Mouse (Mus musculus) G1E (cell line): Measurements from ENCODE around the gene Itga5.

Experiments used
- CTCF ChIP-seq: IDR thresholded peaks from 2 replicates; pipeline ENCODE4 v1.5.1; 2012; ENCODE audit warnings: low read depth, low read length, inconsistent platforms, mixed read lengths
- GATA1 ChIP-seq: IDR thresholded peaks from 2 replicates; pipeline ENCODE4 v1.6.1; 2012; ENCODE audit warnings: borderline replicate concordance, low read length, inconsistent platforms, mixed read lengths
- GATA2 ChIP-seq: IDR thresholded peaks from 2 replicates; pipeline ENCODE4 v1.6.1; 2012; ENCODE audit warnings: low read depth, low read length, inconsistent platforms, borderline replicate concordance
- POLR2AphosphoS5 ChIP-seq: IDR thresholded peaks from 2 replicates; pipeline ENCODE4 v1.6.1; 2012; ENCODE audit warnings: low read depth, low read length, inconsistent platforms; ENCODE audit not compliant: insufficient replicate concordance
- TAL1 ChIP-seq: conservative IDR thresholded peaks from 2 replicates; pipeline ENCODE4 v1.6.1; 2012; ENCODE audit warnings: low read depth, low read length, inconsistent platforms, mixed read lengths

DNA sequence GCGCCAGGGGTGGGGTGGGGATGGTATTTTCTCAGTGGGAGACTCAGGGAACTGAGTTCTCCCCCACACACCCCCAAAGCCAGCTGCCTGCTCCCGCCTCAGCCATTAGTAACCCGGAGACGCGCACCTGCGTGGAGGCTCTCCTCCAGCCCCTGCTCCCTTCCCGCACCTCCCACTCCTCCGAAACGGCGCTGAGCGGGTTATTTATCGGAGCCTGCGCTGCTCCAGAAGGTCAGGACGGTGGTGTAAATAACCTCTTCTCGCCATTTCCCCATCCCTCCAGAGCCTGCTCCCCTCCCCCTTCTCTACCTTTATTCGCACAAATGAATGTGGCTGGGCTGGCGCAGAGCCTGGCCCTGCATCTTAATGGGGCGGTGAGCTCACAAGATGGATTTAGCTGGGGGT lies 66.5 kb downstream of the Itga5 start:
- TF ChIP-seq CTCF (no peak), TAL1 (no peak), GATA1 (no peak), GATA2 (no peak), POLR2AphosphoS5 (no peak)
